Mouse (Mus musculus): Measurements from ENCODE around the gene Srebf2.

DNA sequence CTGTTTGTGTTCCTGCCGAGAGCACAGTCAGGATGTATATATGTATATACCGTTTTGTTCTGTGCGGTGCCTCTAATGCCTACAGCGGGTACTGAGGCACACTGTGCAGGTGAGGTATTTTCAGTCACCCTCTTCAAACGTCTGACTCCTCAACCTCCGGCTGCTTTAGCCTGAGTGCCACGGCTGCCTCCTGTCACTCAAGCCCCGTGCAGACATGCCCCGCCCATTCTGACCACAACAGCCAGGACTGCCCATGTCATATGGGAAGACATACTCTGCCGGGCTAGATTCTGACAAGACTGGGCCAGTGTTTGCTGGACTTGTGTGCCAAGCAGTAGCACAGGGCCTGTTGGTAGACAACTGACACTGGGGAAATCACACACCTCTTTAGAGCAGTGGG, 88.7 kb downstream of the Srebf2 start:
- no peak for TF ChIP-seq POLR2A (IDR thresholded peaks at IDR 0.05; ENCODE audit: insufficient read depth, low read depth, low read length)
- no peak for TF ChIP-seq CTCF (IDR thresholded peaks at IDR 0.05; ENCODE audit: insufficient read depth, low read depth, low read length)
